Comparison of ENCODE assay signal across 8 mouse cellular contexts in genomic region chr19:42753141-42753917, GRCm38 (mm10). TPM values are rescaled to one million over a fixed set of nuclear protein-coding genes. Genes with fewer than 3 reads are reported as not detected.
DNase-seq lines count a peak whose midpoint lies in the region; ATAC-seq and TF ChIP-seq lines count a peak whose summit lies in the region.

No protein-coding gene starts in this region.

- 32% methylated on average over 11 of the region's 11 CpGs for WGBS in cerebellum, adult 2 months
- WGBS in embryonic facial prominence, embryonic 15.5 days, result 41% methylated on average over 11 of the region's 11 CpGs
- WGBS in heart, embryonic 11.5 days (ENCODE audit: insufficient replicate concordance), result 20% methylated on average over 10 of the region's 11 CpGs
- 23% methylated on average over 11 of the region's 11 CpGs for WGBS in kidney, embryonic 14.5 days
- WGBS in liver, embryonic 15.5 days (ENCODE audit: insufficient replicate concordance), result 15% methylated on average over 11 of the region's 11 CpGs

- no peak overlapping the region for H3K9ac ChIP-seq in embryonic facial prominence, embryonic 15.5 days
- H3K9ac ChIP-seq in heart, embryonic 11.5 days (ENCODE audit: low read depth, low read length), result peak overlapping the region; percentile 76
- H3K9ac ChIP-seq in kidney, embryonic 14.5 days (ENCODE audit: low read depth, low read length), result peak overlapping the region; percentile 75
- H3K9ac ChIP-seq in liver, embryonic 15.5 days, result 0 out of 2 replicates have a peak overlapping the region, but pooled peaks have one; percentile 18

- DNase-seq in cerebellum, adult 2 months, result peak; percentile 26 to 33
- no peak for DNase-seq in cerebellum, adult 8-10 months

- no peak for TF ChIP-seq CTCF in cerebellum, adult 2 months (IDR thresholded peaks at IDR 0.05; ENCODE audit: borderline replicate concordance, insufficient read depth, low read depth, low read length)

- no peaks in the 10 kb centered on the region for H3K9me3 ChIP-seq in embryonic facial prominence, embryonic 15.5 days (replicated peaks)
- no peaks in the 10 kb centered on the region for H3K9me3 ChIP-seq in heart, embryonic 11.5 days (replicated peaks; ENCODE audit: control insufficient read depth, low read length)
- no peaks in the 10 kb centered on the region for H3K9me3 ChIP-seq in kidney, embryonic 14.5 days (ENCODE audit: control insufficient read depth, low read length)
- H3K9me3 ChIP-seq in liver, embryonic 15.5 days (replicated peaks), result no peaks in the 10 kb centered on the region

- H3ac ChIP-seq in myocyte (ENCODE audit: control insufficient read depth, insufficient read length), result no peak overlapping the region

- no peaks in the 10 kb centered on the region for H3K79me2 ChIP-seq in myocyte (ENCODE audit: control insufficient read depth, insufficient read depth)

- no peak for TF ChIP-seq POLR2A in cerebellum, adult 2 months (IDR thresholded peaks at IDR 0.05; ENCODE audit: borderline replicate concordance, insufficient read depth, low read length)
- no peak for TF ChIP-seq POLR2A in myocyte (IDR thresholded peaks at IDR 0.05; ENCODE audit: insufficient read length, low read depth)

- H3K4me3 ChIP-seq in cerebellum, adult 2 months (replicated peaks; ENCODE audit: insufficient read depth, low read depth, low read length), result no peak overlapping the region
- 0 out of 2 replicates have a peak overlapping the region, but pooled peaks have one; percentile 42 for H3K4me3 ChIP-seq in embryonic facial prominence, embryonic 15.5 days (replicated peaks)
- H3K4me3 ChIP-seq in heart, embryonic 11.5 days (ENCODE audit: low read depth, low read length), result no peak overlapping the region
- H3K4me3 ChIP-seq in kidney, embryonic 14.5 days (ENCODE audit: low read length), result no peak overlapping the region; the same call in 1 of the 2 replicates
- H3K4me3 ChIP-seq in liver, embryonic 15.5 days (replicated peaks), result peak overlapping the region; percentile 51
- peak overlapping the region; percentile 21 for H3K4me3 ChIP-seq in myocyte

- H3K4me1 ChIP-seq in cerebellum, adult 2 months (ENCODE audit: control insufficient read depth, insufficient read depth, low read length), result peaks cover 5% of the 10 kb centered on the region
- H3K4me1 ChIP-seq in embryonic facial prominence, embryonic 15.5 days, result peaks cover 25% of the 10 kb centered on the region
- peaks cover 34% of the 10 kb centered on the region for H3K4me1 ChIP-seq in heart, embryonic 11.5 days (ENCODE audit: control insufficient read depth, insufficient read depth, low read length)
- H3K4me1 ChIP-seq in kidney, embryonic 14.5 days (ENCODE audit: control insufficient read depth, insufficient read depth, low read length), result peaks cover 39% of the 10 kb centered on the region
- H3K4me1 ChIP-seq in liver, embryonic 15.5 days (replicated peaks), result peaks cover 64% of the 10 kb centered on the region

- H3K36me3 ChIP-seq in embryonic facial prominence, embryonic 15.5 days, result no peaks in the 10 kb centered on the region
- H3K36me3 ChIP-seq in heart, embryonic 11.5 days (ENCODE audit: control insufficient read depth, insufficient read depth, low read length), result no peaks in the 10 kb centered on the region
- no peaks in the 10 kb centered on the region for H3K36me3 ChIP-seq in kidney, embryonic 14.5 days (ENCODE audit: control insufficient read depth, insufficient read depth, low read length)
- H3K36me3 ChIP-seq in liver, embryonic 15.5 days (replicated peaks), result no peaks in the 10 kb centered on the region
- no peaks in the 10 kb centered on the region for H3K36me3 ChIP-seq in myocyte (ENCODE audit: control insufficient read depth, insufficient read depth)

- no peaks in the 10 kb centered on the region for H3K27me3 ChIP-seq in cerebellum, adult 2 months (ENCODE audit: control insufficient read depth, insufficient read depth, low read length)
- no peaks in the 10 kb centered on the region for H3K27me3 ChIP-seq in embryonic facial prominence, embryonic 15.5 days
- H3K27me3 ChIP-seq in heart, embryonic 11.5 days (ENCODE audit: control insufficient read depth, insufficient read depth, low read length), result no peaks in the 10 kb centered on the region
- H3K27me3 ChIP-seq in kidney, embryonic 14.5 days (ENCODE audit: control insufficient read depth, insufficient read depth, low read length), result no peaks in the 10 kb centered on the region
- H3K27me3 ChIP-seq in liver, embryonic 15.5 days, result no peaks in the 10 kb centered on the region
- no peaks in the 10 kb centered on the region for H3K27me3 ChIP-seq in myocyte (ENCODE audit: control insufficient read depth, insufficient read depth, insufficient read length)

- peak overlapping the region; percentile 64 for H3K4me2 ChIP-seq in embryonic facial prominence, embryonic 15.5 days (replicated peaks)
- H3K4me2 ChIP-seq in heart, embryonic 11.5 days, result peak overlapping the region; percentile 67
- peak overlapping the region; percentile 63 for H3K4me2 ChIP-seq in kidney, embryonic 14.5 days (replicated peaks; ENCODE audit: low read depth, low read length)
- H3K4me2 ChIP-seq in liver, embryonic 15.5 days, result peak overlapping the region; percentile 75
- peak overlapping the region; percentile 89 for H3K4me2 ChIP-seq in myocyte (ENCODE audit: low read depth)

- H3K27ac ChIP-seq in cerebellum, adult 2 months (ENCODE audit: insufficient read depth, low read length), result no peak overlapping the region
- peak overlapping the region; percentile 79; the same call in 1 of the 2 replicates for H3K27ac ChIP-seq in embryonic facial prominence, embryonic 15.5 days (replicated peaks)
- peak overlapping the region; percentile 95 for H3K27ac ChIP-seq in heart, embryonic 11.5 days (ENCODE audit: low read depth, low read length)
- H3K27ac ChIP-seq in kidney, embryonic 14.5 days (ENCODE audit: low read depth, low read length), result peak overlapping the region; percentile 97
- H3K27ac ChIP-seq in liver, embryonic 15.5 days (replicated peaks), result peak overlapping the region; percentile 81

- peak; percentile 11; the same call in 1 of the 2 replicates for ATAC-seq in embryonic facial prominence, embryonic 15.5 days (ENCODE audit: insufficient number of reproducible peaks, low FRiP score, low TSS enrichment, low read depth)
- peak; percentile 23 for ATAC-seq in heart, embryonic 11.5 days (replicated peaks; ENCODE audit: insufficient number of reproducible peaks, low FRiP score, low TSS enrichment)
- peak; percentile 32 for ATAC-seq in kidney, embryonic 14.5 days (ENCODE audit: low FRiP score, low TSS enrichment)
- peak; percentile 36 for ATAC-seq in liver, embryonic 15.5 days (ENCODE audit: insufficient read depth)
- ATAC-seq in frontal cortex, adult (ENCODE audit: low TSS enrichment), result no peak

TF ChIP-seq in myocyte, 11 proteins besides CTCF, POLR2A, EP300 and RAD21:
- TF ChIP-seq POLR2AphosphoS2 (IDR thresholded peaks at IDR 0.05; ENCODE audit: insufficient read length, low read depth) (no peak), E2F4 (IDR thresholded peaks at IDR 0.05; ENCODE audit: insufficient read depth) (no peak), MAX (IDR thresholded peaks at IDR 0.05; ENCODE audit: low read depth) (no peak), USF1 (IDR thresholded peaks at IDR 0.05; ENCODE audit: low read depth) (no peak), TCF12 (IDR thresholded peaks at IDR 0.05; ENCODE audit: insufficient read depth, poor library complexity, severe bottlenecking) (no peak), REST (IDR thresholded peaks at IDR 0.05; ENCODE audit: insufficient read depth, insufficient read length) (no peak), TCF3 (IDR thresholded peaks at IDR 0.05; ENCODE audit: insufficient read length, low read depth) (no peak), SRF (IDR thresholded peaks at IDR 0.05; ENCODE audit: control insufficient read depth, insufficient read length, low read depth) (no peak), MYOG (IDR thresholded peaks at IDR 0.05; ENCODE audit: control insufficient read depth in 1 of 3, insufficient read depth in 1 of 3, insufficient read length in 2 of 3, low read depth in 2 of 3) (no peak), MYOD1 (IDR thresholded peaks at IDR 0.05; ENCODE audit: control insufficient read depth in 1 of 3, insufficient read length in 2 of 3, low read depth in 2 of 3) (no peak), CEBPB (IDR thresholded peaks at IDR 0.05; ENCODE audit: insufficient read depth, poor library complexity, severe bottlenecking) (no peak)
TF ChIP-seq in myocyte: peak in this region for 0.

RNA-seq across cellular contexts. Expression of gene Pyroxd2, which starts 0.8 kb away (rescaled TPM):
- 2.4 and 3.1 TPM in 2 replicates for polyA plus RNA-seq in cerebellum, adult 2 months (2012; rRNA removed)
- 4.0 and 4.2 TPM in 2 replicates for polyA plus RNA-seq in embryonic facial prominence, embryonic 15.5 days (2015; fragmentation: Nextera tagmentation; extraction: Ambion mirVana)
- 2.3 TPM in 2 replicates for polyA plus RNA-seq in heart, embryonic 11.5 days (2014; fragmentation: Nextera tagmentation; extraction: Ambion mirVana)
- polyA plus RNA-seq in kidney, embryonic 14.5 days (2014; fragmentation: Nextera tagmentation; extraction: Ambion mirVana), result 2.4 and 3.0 TPM in 2 replicates
- 3.5 and 4.2 TPM in 2 replicates for polyA plus RNA-seq in liver, embryonic 15.5 days (2015; fragmentation: Nextera tagmentation; extraction: Ambion mirVana)
- 0.37 TPM for polyA plus RNA-seq in myocyte (2012; fragmentation: generic; extraction: Trizol)

RNA-seq across cellular contexts. Expression of gene Hps1, which starts 26.4 kb away (rescaled TPM):
- polyA plus RNA-seq in cerebellum, adult 2 months (2012; rRNA removed), result 13.8 and 15.9 TPM in 2 replicates
- 16.4 and 20.6 TPM in 2 replicates for polyA plus RNA-seq in embryonic facial prominence, embryonic 15.5 days (2015; fragmentation: Nextera tagmentation; extraction: Ambion mirVana)
- 8.1 and 8.2 TPM in 2 replicates for polyA plus RNA-seq in heart, embryonic 11.5 days (2014; fragmentation: Nextera tagmentation; extraction: Ambion mirVana)
- 10.0 and 12.1 TPM in 2 replicates for polyA plus RNA-seq in kidney, embryonic 14.5 days (2014; fragmentation: Nextera tagmentation; extraction: Ambion mirVana)
- polyA plus RNA-seq in liver, embryonic 15.5 days (2015; fragmentation: Nextera tagmentation; extraction: Ambion mirVana), result 7.1 and 7.4 TPM in 2 replicates
- 9.5 TPM for polyA plus RNA-seq in myocyte (2012; fragmentation: generic; extraction: Trizol)

Comparison
In these comparisons a context has a peak if more than half of its experiments do, and no peak if none do; other contexts are left out.
1. H3K4me3 ChIP-seq: peak in embryonic facial prominence, embryonic 15.5 days (single experiment), liver, embryonic 15.5 days (single experiment) and myocyte (single experiment); none in cerebellum, adult 2 months (single experiment), heart, embryonic 11.5 days (single experiment) and kidney, embryonic 14.5 days (single experiment).
2. Peak in every context shown above with its lines, with median percentiles within 50 percentile points of each other: H3K4me2 ChIP-seq.